Mouse (Mus musculus) myocyte (in vitro differentiated cells): ENCODE measurements around the gene Smtn. TPM values are rescaled to one million over a fixed set of nuclear protein-coding genes. Genes with fewer than 3 reads are reported as not detected.

Source experiments
- H3K27me3 ChIP-seq: one replicate; pipeline ENCODE4 v1.6.1; 2011; ENCODE audit not compliant: control insufficient read depth, insufficient read depth, insufficient read length
- H3K36me3 ChIP-seq: one replicate; pipeline ENCODE4 v1.6.1; 2011; ENCODE audit not compliant: control insufficient read depth, insufficient read depth
- H3K4me2 ChIP-seq: one replicate; pipeline ENCODE4 v1.6.1; 2011; ENCODE audit warnings: low read depth, control low read depth
- H3K4me3 ChIP-seq: one replicate; pipeline ENCODE4 v1.5.1; 2011; ENCODE audit warnings: mild to moderate bottlenecking, control low read depth, moderate library complexity
- H3K79me2 ChIP-seq: one replicate; pipeline ENCODE4 v1.6.1; 2011; ENCODE audit not compliant: control insufficient read depth, insufficient read depth
- H3ac ChIP-seq: one replicate; pipeline ENCODE4 v1.6.1; 2011; ENCODE audit not compliant: control insufficient read depth, insufficient read length
- CEBPB ChIP-seq: IDR thresholded peaks from 2 replicates; pipeline ENCODE4 v1.6.1; 2011; ENCODE audit warnings: mild to moderate bottlenecking, moderate library complexity; ENCODE audit not compliant: poor library complexity, insufficient read depth, severe bottlenecking
- E2F4 ChIP-seq: IDR thresholded peaks from one replicate; pipeline ENCODE4 v1.6.1; 2011; ENCODE audit warnings: mild to moderate bottlenecking, control low read depth, moderate library complexity; ENCODE audit not compliant: insufficient read depth
- MAX ChIP-seq: IDR thresholded peaks from one replicate; pipeline ENCODE4 v1.6.1; 2011; ENCODE audit warnings: low read depth, mild to moderate bottlenecking, control low read depth
- MYOD1 ChIP-seq, 3 experiments: IDR thresholded peaks; one replicate each; pipeline ENCODE4 v1.6.1; 2011; ENCODE audit warnings: control low read depth in 2 of 3, low read depth in 2 of 3, mild to moderate bottlenecking in 2 of 3, moderate library complexity in 1 of 3; ENCODE audit not compliant: insufficient read length in 2 of 3, control insufficient read depth in 1 of 3
- MYOG ChIP-seq, 3 experiments: IDR thresholded peaks; one replicate each; pipeline ENCODE4 v1.6.1; 2011; ENCODE audit warnings: control low read depth in 2 of 3, low read depth in 2 of 3, mild to moderate bottlenecking in 2 of 3; ENCODE audit not compliant: insufficient read length in 2 of 3, control insufficient read depth in 1 of 3, insufficient read depth in 1 of 3
- POLR2A ChIP-seq: IDR thresholded peaks from one replicate; pipeline ENCODE4 v1.6.1; 2011; ENCODE audit warnings: low read depth, mild to moderate bottlenecking, control low read depth, moderate library complexity; ENCODE audit not compliant: insufficient read length
- POLR2AphosphoS2 ChIP-seq: IDR thresholded peaks from one replicate; pipeline ENCODE4 v1.6.1; 2011; ENCODE audit warnings: low read depth, control low read depth; ENCODE audit not compliant: insufficient read length
- REST ChIP-seq: IDR thresholded peaks from one replicate; pipeline ENCODE4 v1.6.1; 2011; ENCODE audit warnings: mild to moderate bottlenecking, control low read depth, moderate library complexity; ENCODE audit not compliant: insufficient read depth, insufficient read length
- SRF ChIP-seq: IDR thresholded peaks from one replicate; pipeline ENCODE4 v1.6.1; 2011; ENCODE audit warnings: low read depth; ENCODE audit not compliant: control insufficient read depth, insufficient read length
- TCF12 ChIP-seq: IDR thresholded peaks from one replicate; pipeline ENCODE4 v1.6.1; 2011; ENCODE audit warnings: mild to moderate bottlenecking, control low read depth; ENCODE audit not compliant: poor library complexity, insufficient read depth, severe bottlenecking
- TCF3 ChIP-seq: IDR thresholded peaks from one replicate; pipeline ENCODE4 v1.6.1; 2011; ENCODE audit warnings: low read depth, control low read depth; ENCODE audit not compliant: insufficient read length
- USF1 ChIP-seq: IDR thresholded peaks from one replicate; pipeline ENCODE4 v1.6.1; 2011; ENCODE audit warnings: low read depth, mild to moderate bottlenecking, control low read depth, moderate library complexity
- polyA plus RNA-seq: library from polyadenylated mRNA; unstranded; fragments of >200 nt; fragmentation: generic; extraction: Trizol; gene quantifications from one replicate; pipeline ENCODE4 v1.2.1, GENCODE M21; 2012; ENCODE audit warnings: missing spikeins

Gene Smtn
- polyA plus RNA-seq, 1 experiment, result 141 TPM

- Histone ChIP-seq H3K4me2 (no peak overlapping the region), H3K4me3 (no peak overlapping the region)
- no peak for TF ChIP-seq POLR2AphosphoS2
- TF ChIP-seq TCF3, result no peak
- no peak for TF ChIP-seq MYOD1 (IDR thresholded peaks at IDR 0.05; ENCODE audit: control insufficient read depth in 1 of 3, insufficient read length in 2 of 3, low read depth in 2 of 3)
Measured at GRCm38 (mm10) chr11:3545531-3546241, 5.3 kb upstream of the Smtn start.

GRCm38 (mm10) chr11:3544409-3544808 is 4.0 kb upstream of the Smtn start:
- TF ChIP-seq MYOG (IDR thresholded peaks at IDR 0.05; ENCODE audit: control insufficient read depth in 1 of 3, insufficient read depth in 1 of 3, insufficient read length in 2 of 3, low read depth in 2 of 3) (no peak), POLR2AphosphoS2 (no peak), TCF3 (no peak), POLR2A (no peak), MAX (no peak), MYOD1 (IDR thresholded peaks at IDR 0.05; ENCODE audit: control insufficient read depth in 1 of 3, insufficient read length in 2 of 3, low read depth in 2 of 3) (no peak), REST (no peak), TCF12 (no peak), SRF (no peak)
- Histone ChIP-seq H3ac (no peak overlapping the region), H3K79me2 (no peaks in the 10 kb centered on the region), H3K27me3 (no peaks in the 10 kb centered on the region), H3K4me3 (no peak overlapping the region), H3K36me3 (no peaks in the 10 kb centered on the region), H3K4me2 (no peak overlapping the region)

More at GRCm38 (mm10) chr11:3545531-3546241, 5.3 kb upstream of the Smtn start:
- H3K27me3 ChIP-seq, result no peaks in the 10 kb centered on the region
- no peaks in the 10 kb centered on the region for H3K79me2 ChIP-seq
- no peak overlapping the region for H3ac ChIP-seq
- no peaks in the 10 kb centered on the region for H3K36me3 ChIP-seq

DNA sequence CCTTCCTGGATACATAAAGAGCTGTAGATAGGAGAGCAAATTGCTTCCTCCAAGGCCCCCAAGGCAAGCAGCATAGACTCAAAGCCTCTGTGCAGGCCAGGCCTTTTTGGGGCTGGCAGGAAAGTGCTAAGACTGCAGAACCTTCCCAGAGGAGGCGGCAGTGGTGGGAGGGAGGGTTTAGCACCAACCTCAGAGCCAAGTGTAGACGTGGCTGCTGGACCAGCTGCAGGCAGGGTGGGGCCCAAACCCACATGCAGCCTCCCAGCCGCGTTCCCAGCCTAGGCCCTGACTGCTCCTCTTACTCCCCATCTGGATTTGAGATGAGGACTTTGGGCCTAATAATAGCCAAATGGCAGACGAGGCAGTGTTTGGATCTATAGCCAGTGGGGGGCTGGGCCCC is 2.6 kb upstream of the Smtn start:
- peak overlapping the region; percentile 31 for H3K4me2 ChIP-seq
- H3K36me3 ChIP-seq, result no peaks in the 10 kb centered on the region
- H3K4me3 ChIP-seq, result no peak overlapping the region
- TF ChIP-seq E2F4 (no peak), POLR2AphosphoS2 (no peak), MAX (no peak), SRF (no peak), TCF12 (no peak), MYOG (IDR thresholded peaks at IDR 0.05; ENCODE audit: control insufficient read depth in 1 of 3, insufficient read depth in 1 of 3, insufficient read length in 2 of 3, low read depth in 2 of 3) (peak; percentile 37 to 92 (median 75)), POLR2A (peak; percentile 52), REST (no peak), CEBPB (no peak), MYOD1 (IDR thresholded peaks at IDR 0.05; ENCODE audit: control insufficient read depth in 1 of 3, insufficient read length in 2 of 3, low read depth in 2 of 3) (peak in 2 of 3 experiments; percentile 76 to 95), USF1 (no peak), TCF3 (peak; percentile 53)
- no peaks in the 10 kb centered on the region for H3K27me3 ChIP-seq
- no peak overlapping the region for H3ac ChIP-seq
- H3K79me2 ChIP-seq, result peaks cover 9% of the 10 kb centered on the region

GRCm38 (mm10) chr11:3541932-3542331 is 1.5 kb upstream of the Smtn start:
- H3K36me3 ChIP-seq, result no peaks in the 10 kb centered on the region
- TF ChIP-seq CEBPB (no peak), TCF3 (no peak), MAX (no peak), POLR2AphosphoS2 (no peak), POLR2A (no peak), TCF12 (no peak), SRF (no peak)
- no peak overlapping the region for H3ac ChIP-seq
- no peak overlapping the region for H3K4me3 ChIP-seq
- no peak overlapping the region for H3K4me2 ChIP-seq
- no peaks in the 10 kb centered on the region for H3K27me3 ChIP-seq
- peaks cover 18% of the 10 kb centered on the region for H3K79me2 ChIP-seq

DNA sequence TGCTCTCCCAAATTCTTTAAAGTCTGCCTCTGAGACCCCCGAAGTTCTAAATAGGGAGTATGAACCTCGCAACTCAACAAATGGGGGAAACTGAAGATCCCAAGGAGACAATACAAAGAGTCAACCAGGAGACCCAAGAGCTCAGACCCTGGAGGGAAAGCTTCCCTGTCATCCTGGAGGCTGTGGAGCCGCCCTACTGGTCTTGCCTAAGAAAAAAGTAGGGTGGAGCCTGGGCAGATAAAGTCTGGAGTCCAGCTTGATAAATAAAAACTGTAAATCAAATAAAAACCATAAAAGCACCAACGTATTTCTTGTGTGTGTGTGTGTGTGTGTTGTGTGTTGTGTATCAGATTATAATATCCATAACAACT is 601 bp downstream of the Smtn start:
- H3K4me3 ChIP-seq, result peak overlapping the region; percentile 80
- no peak for TF ChIP-seq USF1
- no peak for TF ChIP-seq POLR2A
- TF ChIP-seq REST, result no peak
- TF ChIP-seq MYOD1 (IDR thresholded peaks at IDR 0.05; ENCODE audit: control insufficient read depth in 1 of 3, insufficient read length in 2 of 3, low read depth in 2 of 3), result no peak
- no peak for TF ChIP-seq POLR2AphosphoS2
- no peak for TF ChIP-seq TCF12
- no peaks in the 10 kb centered on the region for H3K27me3 ChIP-seq
- H3K79me2 ChIP-seq, result peaks cover 26% of the 10 kb centered on the region
- H3ac ChIP-seq, result no peak overlapping the region
- H3K4me2 ChIP-seq, result peak overlapping the region; percentile 69
- H3K36me3 ChIP-seq, result no peaks in the 10 kb centered on the region
